Mouse (Mus musculus) cerebellum, adult 9-11 months (tissue): ENCODE data around the gene Slc4a1.

Source experiments
- DNase-seq: peaks from one replicate; pipeline ENCODE4 v3.0.0; 2022

The Slc4a1 gene

DNA sequence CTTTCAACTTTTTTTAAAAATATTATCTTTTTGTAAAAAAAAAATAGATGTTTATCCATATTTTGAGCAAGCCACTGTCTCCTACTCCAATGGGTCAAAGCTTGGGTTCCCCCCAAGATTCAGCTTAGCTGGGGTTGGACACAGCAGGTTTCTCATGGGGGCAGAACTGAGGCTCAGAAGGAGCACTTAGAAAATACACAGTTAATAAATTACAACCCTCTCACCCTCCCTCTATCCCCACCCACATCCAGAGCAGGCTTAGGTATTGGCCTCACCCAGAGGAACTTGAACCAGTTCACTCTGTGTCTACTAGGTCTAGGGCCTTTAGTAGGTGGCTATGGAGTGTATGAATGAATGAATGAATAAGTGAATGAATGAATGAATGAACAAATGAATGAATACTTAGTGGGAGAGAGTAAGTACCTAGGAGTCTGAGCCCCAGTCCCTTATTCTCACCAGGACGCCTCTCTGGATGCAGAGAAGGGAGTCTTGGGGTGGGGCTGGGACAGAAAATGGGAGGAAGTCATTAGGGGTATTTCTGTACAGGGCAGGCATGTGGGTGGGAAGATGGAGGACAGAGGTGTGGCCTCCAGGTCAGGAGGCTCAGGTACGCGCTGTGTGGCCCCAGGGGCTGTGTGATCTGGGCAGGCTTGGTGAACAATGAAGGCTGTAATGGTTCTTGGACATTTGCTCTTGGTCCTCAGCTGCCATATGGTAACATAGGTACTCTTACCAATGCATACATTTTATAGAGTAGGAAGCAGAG is 16.6 kb downstream of the Slc4a1 start:
- DNase-seq: no peak

DNA sequence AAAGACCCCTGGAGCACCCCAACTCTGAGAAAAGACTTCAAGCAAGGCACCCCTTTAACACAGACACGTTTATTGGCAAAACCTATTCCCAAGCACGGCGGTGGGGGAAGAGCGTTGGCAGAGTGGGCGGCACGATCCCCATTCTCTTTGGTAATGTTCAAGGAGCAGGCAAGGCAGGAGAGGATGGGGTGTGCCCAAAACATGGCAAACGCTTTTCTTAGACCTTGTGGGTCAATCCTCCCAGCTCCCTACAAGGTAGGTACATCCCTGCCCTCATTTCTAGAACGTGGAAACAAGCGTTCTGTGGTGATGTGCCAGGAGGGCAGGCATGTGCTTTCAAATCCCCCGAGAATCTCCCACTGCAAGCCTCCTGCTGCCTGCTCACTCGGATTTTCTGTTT is 17.2 kb downstream of the Slc4a1 start:
- no peak for DNase-seq

DNA sequence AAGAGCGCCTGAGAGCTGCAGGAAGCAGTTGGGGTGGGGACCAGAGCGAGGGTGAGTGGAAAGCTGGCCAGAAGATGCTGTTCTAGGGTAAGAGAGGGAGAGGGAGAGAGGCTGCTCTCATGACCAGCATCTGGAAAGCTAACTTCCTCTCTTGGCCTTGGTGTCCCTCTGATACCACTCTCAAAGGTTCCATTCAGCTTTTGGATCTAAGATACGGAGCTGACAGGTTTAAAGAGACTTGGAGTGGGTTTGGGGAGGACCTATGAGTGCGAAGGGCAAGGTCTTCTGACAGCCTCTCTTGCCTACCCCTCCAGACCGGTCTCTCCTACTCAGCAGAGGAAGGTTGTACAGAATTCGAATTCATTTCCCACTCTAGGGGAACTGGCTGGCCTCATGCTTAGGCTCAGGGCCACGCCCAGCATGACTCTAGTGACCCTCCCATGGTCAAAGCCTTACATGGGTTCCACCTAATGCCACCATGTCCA is 17.9 kb downstream of the Slc4a1 start:
- no peak for DNase-seq

DNA sequence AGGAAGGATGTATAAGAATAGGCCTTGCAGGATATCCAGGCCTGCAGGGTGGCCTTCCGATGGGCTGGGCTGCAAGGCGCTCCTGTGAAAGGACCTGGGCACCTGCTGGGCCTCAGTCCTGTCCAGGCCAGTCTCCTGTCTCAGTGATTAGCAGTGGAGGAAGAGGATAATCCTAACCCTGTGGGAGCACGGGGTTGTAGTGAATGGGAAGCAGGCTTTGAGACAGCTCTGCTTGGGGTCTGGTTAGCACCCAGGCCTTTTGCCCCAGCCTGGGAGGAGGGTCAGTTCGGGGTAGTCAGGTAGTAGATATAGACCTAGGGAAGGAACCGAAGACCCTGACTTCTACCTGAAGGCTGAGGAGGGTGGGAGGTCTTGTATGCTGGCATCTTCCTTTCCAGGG is 18.3 kb downstream of the Slc4a1 start:
- DNase-seq: no peak

DNA sequence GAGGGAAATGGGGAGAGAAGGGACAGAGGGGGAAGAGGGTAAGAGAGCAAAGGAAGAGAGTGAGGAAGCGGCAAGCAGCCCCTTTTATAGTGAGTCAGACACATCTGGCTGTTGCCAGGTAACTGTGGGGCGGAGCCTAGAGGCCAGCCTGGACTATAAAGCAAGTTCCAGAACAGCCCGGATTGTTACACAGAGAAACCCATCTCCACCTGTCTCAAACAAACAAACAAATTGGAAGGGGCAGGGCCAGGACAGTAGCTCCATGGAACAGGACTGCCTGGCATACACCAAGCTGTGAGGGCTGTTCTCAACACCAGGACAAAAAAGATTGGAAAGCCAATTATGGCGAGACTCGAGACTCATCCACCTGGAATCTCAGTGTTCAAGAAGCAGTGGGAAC is 19.1 kb downstream of the Slc4a1 start:
- no peak for DNase-seq

DNA sequence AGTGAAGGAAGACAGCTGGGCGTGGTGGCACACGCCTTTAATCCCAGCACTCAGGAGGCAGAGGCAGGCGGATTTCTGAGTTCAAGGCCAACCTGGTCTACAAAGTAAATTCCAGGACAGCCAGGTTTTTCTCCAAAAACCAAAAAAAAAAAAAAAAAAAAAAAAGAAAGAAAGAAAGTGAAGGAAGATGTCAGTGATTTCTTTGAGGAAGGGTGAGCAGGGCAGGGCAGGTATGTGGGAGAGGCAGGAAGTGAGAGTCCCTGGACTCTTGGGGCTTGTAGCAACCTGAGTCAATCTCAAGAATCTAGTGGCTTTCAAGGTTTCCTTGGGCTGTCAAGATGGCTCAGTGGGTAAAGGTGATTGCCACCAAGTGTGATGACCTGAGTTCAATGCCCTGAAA is 21.5 kb downstream of the Slc4a1 start:
- DNase-seq: no peak

DNA sequence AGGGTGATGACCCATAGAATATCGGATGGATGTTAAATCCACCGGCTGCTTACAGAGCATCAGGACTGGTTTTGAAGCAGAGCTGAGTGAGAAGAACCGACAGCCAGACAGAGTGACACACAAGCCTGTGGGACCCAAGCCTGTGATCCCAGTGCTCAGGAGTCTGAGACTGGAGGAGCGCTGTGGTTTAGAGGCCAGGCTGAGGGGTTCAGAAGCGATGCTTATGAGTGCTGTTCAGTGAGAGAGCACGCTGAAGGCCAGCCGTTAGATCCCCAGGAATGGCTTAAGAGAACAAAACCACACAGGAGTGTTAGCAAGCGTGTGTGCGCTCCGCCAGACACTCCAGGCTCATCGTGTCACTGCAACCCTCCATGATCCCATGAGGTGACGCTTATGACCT is 23.3 kb downstream of the Slc4a1 start:
- DNase-seq: no peak

DNA sequence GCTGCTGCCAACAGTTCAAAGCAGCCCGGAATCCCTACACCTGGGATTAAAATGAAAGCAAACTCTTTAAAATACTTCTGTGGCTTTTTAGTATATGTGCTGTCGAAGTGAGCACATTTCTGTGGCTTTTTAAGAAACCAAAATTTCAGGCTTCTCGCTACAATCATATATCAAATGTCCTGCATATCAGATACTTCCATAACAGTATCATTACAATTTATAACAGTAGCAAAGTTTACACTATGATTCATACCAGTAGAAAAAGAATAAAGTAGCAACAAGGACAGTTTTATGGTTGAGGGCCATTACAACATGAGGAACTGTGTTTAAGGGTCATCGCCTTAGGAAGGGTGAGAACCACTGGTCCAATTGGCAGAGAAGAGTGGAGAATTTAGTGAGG is 24.9 kb downstream of the Slc4a1 start:
- DNase-seq: no peak

DNA sequence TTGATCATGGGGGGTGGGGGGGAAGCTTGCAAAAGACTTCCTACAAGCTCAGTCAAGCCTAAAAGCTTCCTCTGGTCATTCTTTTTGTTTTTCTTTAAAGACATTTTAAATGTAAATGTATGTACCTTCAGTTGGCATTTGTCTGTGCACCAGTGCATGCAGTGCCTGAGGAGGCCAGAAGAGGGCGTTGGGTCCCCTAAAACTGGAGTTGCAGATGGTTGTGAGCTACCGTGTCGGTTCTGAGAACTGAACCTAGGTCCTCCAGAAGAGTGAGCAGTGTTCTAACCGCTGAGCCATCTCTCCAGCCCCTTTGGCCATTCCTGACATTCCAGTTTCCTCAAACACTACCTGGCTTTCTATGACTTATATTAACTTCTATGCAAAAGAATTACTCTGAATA is 26.4 kb downstream of the Slc4a1 start:
- no peak for DNase-seq

DNA sequence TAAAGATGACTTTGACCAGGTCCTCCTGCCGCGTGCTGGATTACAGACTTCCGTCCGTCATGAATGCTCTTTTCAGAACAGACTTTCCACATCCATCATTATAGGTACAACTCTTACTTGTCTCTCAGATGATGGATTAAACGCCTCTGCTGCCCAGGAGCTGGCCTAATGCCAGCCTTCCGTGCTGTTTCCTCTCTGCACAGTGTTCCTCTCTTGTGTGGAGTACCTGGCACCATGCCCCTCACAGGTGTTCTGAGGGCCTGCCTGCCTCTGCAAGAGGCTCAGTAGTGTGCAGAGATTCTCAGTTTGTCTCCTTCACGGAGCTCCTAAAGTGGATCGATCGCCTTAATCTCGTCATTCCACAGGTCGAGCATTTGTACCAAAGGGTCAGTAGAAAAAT is 26.8 kb downstream of the Slc4a1 start:
- DNase-seq: peak; percentile 84

DNA sequence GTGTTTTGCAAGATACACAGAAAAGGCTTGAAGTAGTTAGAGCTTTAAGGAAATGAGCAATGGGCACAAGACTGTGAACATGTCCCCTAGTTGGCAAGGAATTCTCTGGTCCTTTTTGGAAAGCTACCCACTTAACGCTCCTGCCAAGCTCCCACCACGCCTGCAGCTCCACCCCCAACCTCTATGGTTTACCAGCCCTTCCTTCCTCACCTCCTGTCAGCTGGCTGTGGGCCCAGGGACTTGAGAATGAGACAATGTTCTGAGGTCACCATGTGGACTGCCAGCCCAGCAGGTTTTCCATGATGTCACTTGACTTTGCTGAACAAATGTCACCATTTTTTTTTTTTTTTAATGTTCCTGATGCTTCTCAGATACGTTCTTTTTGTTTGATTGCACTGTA is 27.4 kb downstream of the Slc4a1 start:
- DNase-seq: peak; percentile 98

DNA sequence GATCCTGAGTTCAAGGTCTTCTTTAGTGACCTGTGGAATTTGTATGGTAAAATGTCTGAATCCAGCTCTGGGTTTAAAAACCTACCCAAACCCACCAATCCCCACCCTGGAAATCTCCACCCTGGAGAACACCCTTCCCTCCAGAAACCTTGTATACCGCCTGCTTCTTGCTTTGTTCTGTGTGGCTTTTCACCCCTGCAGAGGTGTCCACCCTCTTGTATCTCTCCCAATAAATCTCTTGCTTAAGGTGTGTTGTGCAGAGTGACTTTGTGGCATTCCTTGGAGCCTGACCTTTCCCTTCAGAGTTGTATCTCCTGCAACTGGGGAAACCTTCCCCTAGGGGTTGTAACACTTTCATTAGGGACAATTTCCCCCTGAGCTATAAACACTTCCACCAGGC is 28.1 kb downstream of the Slc4a1 start:
- DNase-seq: no peak

DNA sequence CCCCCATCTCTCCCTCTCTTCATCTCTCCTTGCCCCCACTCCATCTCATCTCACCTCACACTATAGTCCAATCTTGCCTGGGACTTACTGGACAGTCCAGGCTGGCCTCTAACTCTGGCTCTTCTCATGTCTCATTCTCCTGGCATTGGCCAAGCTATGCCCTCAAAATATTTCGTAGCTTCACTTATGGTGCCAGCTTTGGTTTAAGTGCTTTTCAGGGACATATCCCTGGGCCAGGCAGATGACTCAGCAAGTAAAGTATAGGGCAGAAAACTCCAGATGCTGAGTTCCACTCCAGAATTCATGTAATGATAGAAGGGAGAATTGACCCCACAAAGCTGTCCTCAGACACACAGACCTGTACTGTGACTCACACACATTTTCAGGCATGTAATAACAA is 29.8 kb downstream of the Slc4a1 start:
- DNase-seq: no peak

DNA sequence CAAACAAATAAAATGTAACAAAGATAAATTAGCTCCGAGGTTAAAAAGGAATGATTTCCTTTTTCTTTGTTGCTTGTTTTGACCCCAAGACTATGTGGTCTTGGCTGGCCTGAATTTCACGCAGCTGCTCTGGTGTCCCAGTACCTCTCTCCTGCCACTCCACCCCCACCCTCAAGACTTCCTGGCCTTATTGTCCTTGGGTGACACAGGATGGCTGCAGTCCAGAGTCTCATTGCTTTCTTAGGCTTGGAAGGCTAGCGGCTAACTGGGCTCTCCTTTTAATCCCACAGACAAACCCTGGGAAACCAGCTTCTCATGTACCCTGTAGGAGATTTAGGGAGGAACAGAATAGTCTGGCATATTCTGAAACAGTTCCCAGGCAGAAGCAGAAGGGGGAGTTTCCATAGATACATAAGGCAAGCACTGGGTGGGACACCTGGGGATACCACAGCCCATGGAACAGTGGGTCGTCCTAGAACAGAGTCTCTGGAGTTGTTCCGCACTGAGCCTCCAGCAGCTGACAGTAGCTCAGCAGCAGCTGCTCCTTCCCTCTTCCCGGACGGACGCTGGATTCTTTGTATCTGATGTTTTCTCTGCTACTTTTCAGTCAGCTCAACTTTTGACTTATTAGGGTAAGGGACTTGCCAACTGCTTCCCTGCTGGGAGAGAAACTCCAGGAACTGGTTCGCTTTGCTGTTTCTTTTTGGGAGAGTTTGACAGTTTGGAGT is 30.9 kb downstream of the Slc4a1 start:
- DNase-seq: no peak

DNA sequence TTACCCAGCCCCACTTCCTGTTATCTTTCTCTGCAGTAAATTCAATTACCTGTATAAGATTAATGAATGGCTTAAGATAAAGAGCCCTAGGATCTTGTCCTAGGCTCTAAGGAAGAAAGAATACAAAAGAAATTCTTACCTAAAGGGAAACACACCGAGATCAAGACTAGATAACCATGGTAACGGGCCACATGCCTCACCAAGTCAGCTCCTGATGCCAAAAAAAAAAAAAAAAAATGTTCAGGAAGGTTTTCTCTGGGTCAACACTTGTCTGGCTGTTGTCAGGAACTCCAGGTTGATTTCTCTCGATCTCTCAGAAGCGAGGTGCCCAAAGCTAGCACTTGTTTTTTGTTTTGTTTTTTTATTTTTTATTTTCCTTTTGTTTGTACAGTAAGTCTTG is 32.0 kb downstream of the Slc4a1 start:
- DNase-seq: no peak

DNA sequence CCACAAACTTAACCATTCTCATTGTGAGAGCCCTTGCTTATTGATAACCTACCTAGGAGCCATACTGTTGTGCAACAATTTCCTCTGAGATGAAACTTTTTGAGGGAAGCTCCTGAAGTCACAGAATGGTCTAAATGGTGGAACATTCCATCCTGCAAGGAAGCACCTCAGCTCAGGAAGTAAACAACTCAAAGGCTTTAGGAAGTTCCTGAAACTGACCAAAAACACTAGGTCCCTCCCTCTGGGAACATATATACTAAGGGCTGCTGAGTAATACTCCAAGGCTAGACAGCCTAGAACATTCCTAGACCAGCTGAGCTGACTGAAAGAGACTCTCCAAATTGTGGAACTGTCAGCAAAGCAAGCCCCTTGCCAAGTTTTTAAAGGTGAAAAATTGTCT is 32.9 kb downstream of the Slc4a1 start:
- no peak for DNase-seq

DNA sequence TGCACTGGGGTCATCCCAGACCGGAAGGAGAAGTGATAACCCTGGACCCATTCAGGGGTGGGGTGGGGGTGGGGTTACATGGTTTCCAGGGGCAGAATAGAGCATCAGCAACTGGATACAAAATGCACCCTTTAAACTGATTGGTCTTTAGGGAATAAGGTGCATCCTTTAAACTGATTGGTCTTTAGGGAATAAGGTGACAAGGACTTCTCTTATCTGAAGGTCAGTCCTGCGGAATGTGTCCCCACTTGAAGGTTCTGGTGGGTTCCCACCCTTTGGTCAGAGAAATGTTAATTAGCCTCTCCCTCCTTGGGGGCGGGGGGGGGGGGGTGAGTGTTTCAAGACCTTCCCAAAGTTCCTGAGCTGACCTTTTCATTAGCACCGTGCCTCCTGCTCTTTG is 34.2 kb downstream of the Slc4a1 start:
- no peak for DNase-seq

DNA sequence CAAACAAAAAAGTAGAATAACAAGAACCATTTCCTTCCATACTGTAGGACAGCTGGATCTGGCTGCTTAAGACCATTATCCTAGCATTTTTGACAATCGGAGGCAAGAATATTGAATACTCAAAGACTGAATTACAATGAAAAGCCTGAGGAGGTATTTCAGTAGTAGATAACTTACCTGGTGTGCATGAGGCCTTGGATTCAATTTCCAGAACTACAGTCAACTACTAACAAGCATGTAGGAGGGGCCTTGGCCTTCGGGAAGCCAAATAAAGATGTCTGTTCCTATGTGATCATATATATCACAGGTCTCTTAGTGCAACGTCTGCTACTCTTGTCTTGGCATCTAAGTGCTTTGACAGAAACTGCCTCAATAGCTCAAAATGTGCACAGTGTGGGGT is 36.0 kb downstream of the Slc4a1 start:
- no peak for DNase-seq

DNA sequence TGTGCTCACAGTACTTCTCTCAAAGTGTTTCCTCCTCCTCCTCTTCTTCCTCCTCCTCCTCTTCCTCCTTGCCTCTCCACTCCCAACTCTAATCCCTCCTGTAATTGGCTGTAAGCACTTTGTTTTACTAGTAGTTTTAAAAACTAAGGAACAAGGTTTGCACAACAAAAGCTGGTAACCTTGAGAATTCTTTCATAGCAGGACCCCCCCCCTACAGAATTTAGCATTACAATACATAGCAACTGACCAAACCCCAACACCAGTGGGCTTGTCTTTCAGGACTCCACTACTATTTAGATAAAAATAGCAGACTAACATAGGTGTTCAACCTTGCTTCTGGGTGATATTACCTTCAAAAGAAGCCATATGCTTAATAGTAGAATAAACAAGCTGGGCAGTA is 36.5 kb downstream of the Slc4a1 start:
- DNase-seq: no peak

DNA sequence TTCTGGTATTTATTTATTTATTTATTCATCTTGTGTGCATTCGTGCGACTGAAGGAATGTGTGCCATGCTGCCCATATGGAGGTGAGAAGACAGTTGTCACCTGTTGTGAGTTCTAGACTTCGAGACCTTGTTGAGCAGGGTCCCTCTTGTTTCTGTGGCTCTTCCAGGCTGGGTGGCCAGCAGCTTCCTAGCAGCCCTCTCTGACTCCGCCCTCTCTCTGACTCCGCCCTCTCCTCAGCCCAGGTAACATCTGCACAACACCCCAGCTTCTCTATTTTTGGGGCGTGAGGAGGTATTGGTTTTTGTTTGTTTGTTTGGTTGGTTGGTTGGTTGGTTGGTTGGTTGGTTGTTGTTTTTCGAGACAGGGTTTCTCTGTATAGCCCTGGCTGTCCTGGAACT is 38.2 kb downstream of the Slc4a1 start:
- DNase-seq: no peak

DNA sequence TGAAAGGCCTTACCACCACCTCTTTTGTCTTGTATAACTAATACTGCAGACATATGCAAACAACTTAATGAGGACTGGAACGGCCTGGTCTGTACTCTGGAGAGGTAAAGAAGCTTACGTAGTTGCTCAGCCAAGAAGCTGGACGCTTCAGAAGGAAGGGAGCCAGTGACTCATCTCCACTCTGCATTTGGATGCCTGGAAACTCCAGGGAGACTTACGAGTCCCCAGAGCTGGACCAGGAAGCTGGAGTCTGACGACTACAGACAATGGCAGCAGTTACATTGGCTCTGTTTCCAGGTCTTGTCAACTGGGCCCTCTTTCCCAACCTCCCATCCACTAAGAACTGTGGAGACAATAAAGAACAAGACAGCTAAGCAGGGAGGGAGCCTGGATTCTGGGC is 38.8 kb downstream of the Slc4a1 start:
- no peak for DNase-seq

DNA sequence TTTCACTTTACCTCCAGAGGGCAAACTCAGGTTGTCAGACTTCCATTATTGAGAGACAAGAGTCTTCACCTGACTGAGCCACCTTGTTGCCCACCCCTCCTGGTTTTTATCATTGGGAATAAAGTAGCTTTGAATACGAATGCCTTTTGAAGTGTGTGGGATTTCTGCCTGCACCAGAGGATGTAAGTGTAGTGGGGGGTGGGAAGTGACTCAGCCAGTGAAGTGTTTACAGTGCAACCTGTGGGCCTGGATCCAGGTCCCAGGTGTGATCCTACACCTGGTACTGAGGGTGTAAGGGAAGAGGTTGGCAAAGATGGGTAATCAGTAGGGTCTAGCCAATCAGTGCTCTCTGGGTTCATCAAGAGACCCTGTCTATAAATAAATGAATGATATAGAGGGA is 42.5 kb downstream of the Slc4a1 start:
- no peak for DNase-seq

DNA sequence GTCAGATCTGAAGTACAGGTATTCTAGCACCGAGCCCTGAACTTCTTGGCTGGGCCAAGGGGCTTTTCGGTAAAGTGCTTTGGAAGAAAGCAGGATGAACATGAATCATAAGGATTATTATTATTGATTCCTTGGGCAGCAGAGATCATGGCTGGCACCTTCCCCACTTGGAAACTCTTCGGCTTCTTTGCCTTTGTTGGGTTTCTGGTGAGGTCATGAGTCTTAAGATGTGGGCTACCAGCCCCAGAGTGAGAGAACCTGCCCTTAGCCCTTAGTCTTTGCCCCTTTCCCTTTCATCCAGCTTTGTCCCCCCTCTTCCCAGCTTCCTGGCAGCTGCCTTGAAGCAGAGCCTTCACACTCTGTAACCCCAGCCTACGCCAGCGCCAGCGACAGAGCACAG is 44.1 kb downstream of the Slc4a1 start:
- no peak for DNase-seq

DNA sequence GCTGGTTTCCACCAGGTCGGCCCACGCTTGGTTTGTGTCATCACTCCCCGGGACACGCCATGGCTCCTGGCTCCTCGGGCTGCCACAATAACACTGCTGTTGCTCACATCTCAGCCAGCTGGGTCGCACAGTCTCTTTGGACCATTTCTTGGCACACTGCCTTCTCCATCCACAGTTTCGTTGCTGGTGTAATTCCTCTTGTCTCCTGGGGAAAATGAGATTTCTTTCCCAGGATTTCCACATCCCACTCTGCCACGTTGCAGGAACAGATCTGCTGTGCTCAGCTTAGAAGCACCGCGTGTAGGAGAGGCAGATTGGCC is 45.4 kb downstream of the Slc4a1 start:
- peak; percentile 86 for DNase-seq
